Mouse (Mus musculus) 3T3-L1 (cell line): Measurements from ENCODE around the gene Bola3.
"Not testable (repeated sequence)": the region's sequence is repeated elsewhere in the genome, so short reads cannot be mapped to it uniquely, and the experiment has no call there.

Source experiments
- DNase-seq: peaks from one replicate; pipeline ENCODE4 v3.0.0-alpha.2; 2015; ENCODE audit warnings: low read depth, low spot score

The Bola3 gene

GRCm38 (mm10) chr6:83348873-83349272 is at the start of gene Bola3:
TSS of gene Bola3 (plus strand) at chr6:83349147.
- DNase-seq, result no peak

- no peak for DNase-seq
These were observed 48.3 kb upstream of the Bola3 start for GRCm38 (mm10) chr6:83300447-83301229.

- no peak for DNase-seq
These were observed 47.7 kb upstream of the Bola3 start for GRCm38 (mm10) chr6:83301294-83301693.

- peak; percentile 25 for DNase-seq
These were observed 46.7 kb upstream of the Bola3 start for GRCm38 (mm10) chr6:83302264-83302663.

- DNase-seq, result no peak
These were observed 39.9 kb upstream of the Bola3 start for GRCm38 (mm10) chr6:83309017-83309416.

GRCm38 (mm10) chr6:83311206-83311605 is 37.7 kb upstream of the Bola3 start:
- DNase-seq, result no peak

GRCm38 (mm10) chr6:83312021-83312420 is 36.9 kb upstream of the Bola3 start:
- no peak for DNase-seq

- DNase-seq, result no peak
These were observed 36.4 kb upstream of the Bola3 start for GRCm38 (mm10) chr6:83312514-83312913.

- DNase-seq, result peak; percentile 24
These were observed 33.7 kb upstream of the Bola3 start for GRCm38 (mm10) chr6:83315293-83315692.

GRCm38 (mm10) chr6:83316022-83316421 is 32.9 kb upstream of the Bola3 start:
- peak; percentile 78 for DNase-seq

GRCm38 (mm10) chr6:83317108-83317741 is 31.7 kb upstream of the Bola3 start:
- DNase-seq, result peak; percentile 96

- no peak for DNase-seq
These were observed 27.0 kb upstream of the Bola3 start for GRCm38 (mm10) chr6:83321927-83322326.

GRCm38 (mm10) chr6:83322794-83323193 is 26.2 kb upstream of the Bola3 start:
- DNase-seq, result no peak

GRCm38 (mm10) chr6:83323652-83324419 is 25.1 kb upstream of the Bola3 start:
- no peak for DNase-seq

GRCm38 (mm10) chr6:83325525-83326393 is 23.2 kb upstream of the Bola3 start, which contains the start of the genes Mthfd2 and Mob1a:
TSS of gene Mthfd2 (minus strand) at chr6:83325908.
TSS of gene Mob1a (plus strand) at chr6:83326016.
- DNase-seq, result peak; percentile 98

- DNase-seq, result peak; percentile 81
These were observed 22.6 kb upstream of the Bola3 start for GRCm38 (mm10) chr6:83326394-83326736.

GRCm38 (mm10) chr6:83326761-83327160 is 22.2 kb upstream of the Bola3 start:
- DNase-seq, result no peak

GRCm38 (mm10) chr6:83327591-83328190 is 21.3 kb upstream of the Bola3 start:
- DNase-seq, result peak; percentile 52

GRCm38 (mm10) chr6:83341387-83341786 is 7.6 kb upstream of the Bola3 start:
- DNase-seq, result no peak

GRCm38 (mm10) chr6:83342957-83343356 is 6.0 kb upstream of the Bola3 start:
- no peak for DNase-seq

- DNase-seq, result not testable (repeated sequence)
These were observed 3.7 kb upstream of the Bola3 start for GRCm38 (mm10) chr6:83345285-83345684.
